Mouse (Mus musculus): ENCODE results near the gene Slc25a28. TPM values are rescaled to one million over a fixed set of nuclear protein-coding genes. Genes with fewer than 3 reads are reported as not detected.

Slc25a28 gene
- polyA plus RNA-seq, 1 experiment: 106 TPM

DNA sequence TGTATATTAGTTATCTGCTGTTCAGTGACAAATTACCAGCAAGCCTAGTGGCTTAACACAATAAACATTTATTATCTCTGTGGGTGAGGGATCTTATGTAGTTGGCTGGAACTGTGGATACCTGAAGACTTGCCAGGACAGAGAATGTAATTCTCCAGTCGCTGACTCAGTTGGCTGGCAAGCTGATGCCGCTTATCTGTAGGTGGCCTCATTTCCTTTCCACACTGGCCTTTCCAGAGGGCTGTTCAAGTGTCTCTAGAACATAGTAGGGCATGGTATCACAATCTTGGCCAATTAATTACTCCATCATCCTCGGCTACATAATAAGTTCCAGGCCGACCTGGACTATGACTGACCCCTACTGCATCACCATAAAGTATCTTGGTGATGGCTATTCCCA is 6.9 kb upstream of the Slc25a28 start:
- Histone ChIP-seq H3K4me3 (ENCODE audit: insufficient read depth, low read length) (no peak overlapping the region), H3K4me1 (ENCODE audit: control insufficient read depth, insufficient read depth, low read length) (no peaks in the 10 kb centered on the region), H3K27ac (ENCODE audit: insufficient read depth, low read length) (no peak overlapping the region)
- TF ChIP-seq POLR2A (IDR thresholded peaks at IDR 0.05; ENCODE audit: extremely low read depth, insufficient read depth, low read length) (no peak), CTCF (IDR thresholded peaks at IDR 0.05; ENCODE audit: extremely low read depth, insufficient read depth, low read length) (no peak)

DNA sequence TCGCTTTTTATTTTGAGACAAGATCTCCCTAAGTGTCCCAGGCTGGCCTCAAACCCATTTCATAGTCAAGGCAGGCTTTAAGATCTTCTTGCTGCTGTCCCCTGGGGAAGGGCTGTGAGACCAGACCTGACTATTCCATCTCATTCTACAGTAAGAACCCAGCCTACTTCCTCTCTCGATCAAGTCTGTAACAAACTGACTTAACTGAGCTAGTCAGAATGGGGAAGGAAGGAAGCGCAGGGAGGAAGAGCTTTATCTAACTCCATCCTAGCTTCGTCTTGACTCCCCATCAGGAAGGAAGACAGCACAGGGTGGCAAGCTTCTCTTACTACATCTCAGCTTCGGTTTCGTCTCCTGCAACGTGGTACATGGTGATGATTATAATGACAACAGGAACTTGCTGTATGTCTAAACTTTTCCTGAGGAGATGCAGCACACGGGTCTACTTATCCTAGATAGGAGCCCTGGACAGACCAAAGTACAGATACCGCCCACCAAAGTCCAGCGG is 4.8 kb upstream of the Slc25a28 start:
- Histone ChIP-seq H3K4me3 (ENCODE audit: insufficient read depth, low read length) (no peak overlapping the region), H3K4me1 (ENCODE audit: control insufficient read depth, insufficient read depth, low read length) (no peaks in the 10 kb centered on the region), H3K27ac (ENCODE audit: insufficient read depth, low read length) (no peak overlapping the region)
- TF ChIP-seq POLR2A (IDR thresholded peaks at IDR 0.05; ENCODE audit: extremely low read depth, insufficient read depth, low read length) (no peak), CTCF (IDR thresholded peaks at IDR 0.05; ENCODE audit: extremely low read depth, insufficient read depth, low read length) (no peak)

DNA sequence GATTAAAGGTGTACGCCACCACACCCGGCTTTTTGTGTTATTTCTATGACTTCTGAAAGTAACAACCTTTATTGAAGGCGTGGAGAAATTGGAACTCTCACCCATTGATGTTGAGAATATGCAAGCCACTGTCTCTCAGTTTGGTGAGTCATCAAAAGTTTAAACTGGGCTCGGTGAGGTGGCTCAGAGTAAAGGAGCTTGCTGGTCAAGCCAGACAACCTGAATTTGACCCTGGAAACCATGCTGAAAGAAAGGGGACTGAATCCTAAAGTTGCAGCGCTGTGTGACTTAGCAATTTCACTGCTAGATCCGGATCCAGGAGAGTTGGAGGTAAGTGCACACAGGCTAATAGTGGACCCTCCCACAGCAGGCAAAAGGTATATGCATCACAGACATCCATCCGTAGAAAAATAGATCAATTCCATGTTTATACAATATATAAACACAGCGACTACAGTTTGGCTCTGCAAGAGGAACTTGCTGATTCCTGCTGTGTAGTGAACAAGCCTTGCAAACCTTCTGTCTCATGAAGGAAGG is 3.9 kb upstream of the Slc25a28 start:
- Histone ChIP-seq H3K27ac (ENCODE audit: insufficient read depth, low read length) (no peak overlapping the region), H3K4me3 (ENCODE audit: insufficient read depth, low read length) (no peak overlapping the region), H3K4me1 (ENCODE audit: control insufficient read depth, insufficient read depth, low read length) (no peaks in the 10 kb centered on the region)
- TF ChIP-seq CTCF (IDR thresholded peaks at IDR 0.05; ENCODE audit: extremely low read depth, insufficient read depth, low read length) (no peak), POLR2A (IDR thresholded peaks at IDR 0.05; ENCODE audit: extremely low read depth, insufficient read depth, low read length) (no peak)

DNA sequence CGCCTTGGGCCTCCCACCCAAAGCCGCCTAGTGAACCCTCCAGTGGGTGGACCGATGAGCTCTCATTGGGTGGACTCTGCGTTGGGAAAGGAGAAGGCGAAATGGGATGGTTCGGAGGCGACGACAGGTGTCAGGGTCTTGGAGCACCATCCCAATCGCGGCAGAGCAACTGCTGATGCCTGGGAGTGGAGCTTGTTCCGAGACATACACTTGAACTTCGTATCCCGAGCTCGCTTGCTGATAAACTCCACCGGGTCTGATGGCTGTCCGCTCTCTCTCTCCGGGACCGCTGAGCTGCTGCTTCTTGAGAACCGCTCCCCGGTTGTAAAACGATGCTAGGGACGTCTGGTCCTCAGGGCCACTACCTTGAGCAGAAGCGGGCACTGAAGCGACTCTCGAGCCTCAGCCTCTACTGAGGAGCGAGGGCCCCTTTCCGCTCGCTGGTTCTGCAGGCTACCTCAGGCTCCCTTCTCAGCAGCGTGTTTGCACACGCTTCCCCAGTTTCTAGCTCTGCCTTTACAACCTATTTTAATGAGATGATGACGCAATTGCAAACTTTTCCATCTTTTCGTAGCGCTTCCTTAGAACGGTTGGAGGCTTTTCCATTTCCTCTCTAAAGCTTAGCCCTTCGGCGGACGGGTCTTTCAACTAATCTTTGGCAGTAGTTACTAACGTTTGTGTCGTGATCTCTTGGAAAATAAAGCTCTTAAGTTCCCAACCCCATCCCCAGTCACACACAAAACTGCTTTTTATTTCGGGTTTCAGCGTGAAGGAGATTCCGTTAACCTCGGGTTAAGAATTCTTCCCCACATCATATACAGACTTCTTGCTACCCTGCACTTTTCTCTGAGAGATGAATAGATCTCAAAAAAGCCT is 1.1 kb upstream of the Slc25a28 start:
- H3K27ac ChIP-seq (ENCODE audit: insufficient read depth, low read length): peak overlapping the region; percentile 83
- TF ChIP-seq CTCF (IDR thresholded peaks at IDR 0.05; ENCODE audit: extremely low read depth, insufficient read depth, low read length) (no peak), POLR2A (IDR thresholded peaks at IDR 0.05; ENCODE audit: extremely low read depth, insufficient read depth, low read length) (peak; percentile 67; the same call in 1 of the 2 replicates)
- peaks cover 3% of the 10 kb centered on the region; the same call in 1 of the 2 replicates for H3K4me1 ChIP-seq (ENCODE audit: control insufficient read depth, insufficient read depth, low read length)
- peak overlapping the region; percentile 74 for H3K4me3 ChIP-seq (ENCODE audit: insufficient read depth, low read length)

DNA sequence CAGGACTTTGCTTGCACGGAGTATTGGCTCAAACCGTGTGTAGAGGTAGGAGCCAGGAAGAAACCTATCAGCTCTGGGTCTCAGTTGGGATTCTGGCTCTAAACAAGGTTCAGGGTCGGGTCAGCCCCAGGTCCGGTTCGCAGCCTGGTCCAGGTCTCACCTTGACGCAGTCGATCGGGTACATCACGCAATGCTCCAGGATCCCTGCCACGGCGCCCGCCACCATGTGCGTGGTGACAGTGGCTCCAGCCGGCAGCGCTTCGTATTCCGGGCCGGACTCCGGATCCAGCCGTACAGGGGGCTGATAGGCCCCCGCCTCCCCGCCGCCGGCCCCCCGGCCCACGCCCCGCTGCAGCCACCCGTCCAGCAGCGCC is 378 bp downstream of the Slc25a28 start:
- peak overlapping the region; percentile 65 for H3K4me3 ChIP-seq (ENCODE audit: insufficient read depth, low read length)
- peaks cover 3% of the 10 kb centered on the region; the same call in 1 of the 2 replicates for H3K4me1 ChIP-seq (ENCODE audit: control insufficient read depth, insufficient read depth, low read length)
- TF ChIP-seq CTCF (IDR thresholded peaks at IDR 0.05; ENCODE audit: extremely low read depth, insufficient read depth, low read length) (no peak), POLR2A (IDR thresholded peaks at IDR 0.05; ENCODE audit: extremely low read depth, insufficient read depth, low read length) (no peak)
- no peak overlapping the region for H3K27ac ChIP-seq (ENCODE audit: insufficient read depth, low read length)

DNA sequence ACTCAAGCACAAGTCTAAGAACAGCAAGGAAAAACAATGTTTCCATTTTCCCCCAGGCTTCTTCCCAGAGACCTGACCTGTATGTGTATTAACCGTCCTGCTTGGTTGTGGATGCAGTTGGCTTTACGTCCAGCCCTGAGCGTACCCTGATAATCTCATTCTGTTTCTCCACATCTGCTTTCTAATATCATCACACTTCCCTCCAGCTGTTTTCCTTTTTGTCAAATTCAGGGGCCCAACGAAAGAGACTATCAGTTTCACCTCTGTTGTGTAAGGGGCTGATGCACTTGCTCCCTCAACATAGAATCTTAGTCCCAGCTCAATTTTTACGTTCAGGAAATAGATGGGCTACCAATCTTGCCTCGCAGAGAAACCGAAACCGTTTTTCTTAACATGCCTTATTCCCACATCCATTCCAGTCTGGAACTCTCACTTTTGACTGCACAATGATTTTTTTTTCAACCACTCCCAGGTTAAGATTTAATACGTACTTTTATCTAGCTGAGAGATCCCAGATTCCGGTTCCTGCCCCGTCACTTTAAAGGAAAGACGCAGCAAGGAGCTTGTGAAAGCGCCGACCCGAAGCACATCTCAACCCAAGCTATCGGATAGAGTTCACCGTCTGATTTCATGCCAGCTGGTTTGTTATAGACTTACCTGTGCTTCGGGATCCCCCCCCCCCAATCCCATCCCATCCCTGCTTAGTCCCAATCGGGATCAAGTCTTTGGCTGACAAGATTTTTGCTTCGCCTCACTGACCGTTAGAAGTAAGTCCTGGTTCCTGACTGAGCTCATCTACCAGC is 967 bp downstream of the Slc25a28 start:
- H3K4me3 ChIP-seq (ENCODE audit: insufficient read depth, low read length): peak overlapping the region; percentile 65
- TF ChIP-seq POLR2A (IDR thresholded peaks at IDR 0.05; ENCODE audit: extremely low read depth, insufficient read depth, low read length): no peak
- TF ChIP-seq CTCF (IDR thresholded peaks at IDR 0.05; ENCODE audit: extremely low read depth, insufficient read depth, low read length): no peak
- no peak overlapping the region for H3K27ac ChIP-seq (ENCODE audit: insufficient read depth, low read length)
- H3K4me1 ChIP-seq (ENCODE audit: control insufficient read depth, insufficient read depth, low read length): peaks cover 3% of the 10 kb centered on the region; the same call in 1 of the 2 replicates

DNA sequence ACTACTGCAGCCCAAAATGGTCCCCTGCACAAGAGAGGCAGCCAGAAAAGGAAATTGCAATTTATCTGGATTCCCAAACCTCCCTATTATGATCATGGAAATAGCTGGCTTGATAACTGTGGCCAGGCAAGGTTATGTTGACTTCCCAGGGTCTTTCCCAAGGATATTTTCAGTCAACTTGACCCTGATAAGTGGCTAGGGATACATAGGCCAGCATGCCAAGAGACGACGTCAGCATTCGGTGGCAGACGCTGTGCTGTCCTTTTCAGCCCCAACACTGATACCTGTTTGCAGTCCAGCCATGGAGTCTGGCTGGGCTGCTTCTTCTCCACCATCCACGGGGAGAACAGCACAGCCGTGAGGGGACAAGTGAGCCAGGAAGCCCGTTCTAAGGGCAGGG is 3.6 kb downstream of the Slc25a28 start:
- no peak for TF ChIP-seq CTCF (IDR thresholded peaks at IDR 0.05; ENCODE audit: extremely low read depth, insufficient read depth, low read length)
- no peak for TF ChIP-seq POLR2A (IDR thresholded peaks at IDR 0.05; ENCODE audit: extremely low read depth, insufficient read depth, low read length)
- no peak overlapping the region for H3K27ac ChIP-seq (ENCODE audit: insufficient read depth, low read length)
- H3K4me1 ChIP-seq (ENCODE audit: control insufficient read depth, insufficient read depth, low read length): peaks cover 3% of the 10 kb centered on the region; the same call in 1 of the 2 replicates
- H3K4me3 ChIP-seq (ENCODE audit: insufficient read depth, low read length): no peak overlapping the region

DNA sequence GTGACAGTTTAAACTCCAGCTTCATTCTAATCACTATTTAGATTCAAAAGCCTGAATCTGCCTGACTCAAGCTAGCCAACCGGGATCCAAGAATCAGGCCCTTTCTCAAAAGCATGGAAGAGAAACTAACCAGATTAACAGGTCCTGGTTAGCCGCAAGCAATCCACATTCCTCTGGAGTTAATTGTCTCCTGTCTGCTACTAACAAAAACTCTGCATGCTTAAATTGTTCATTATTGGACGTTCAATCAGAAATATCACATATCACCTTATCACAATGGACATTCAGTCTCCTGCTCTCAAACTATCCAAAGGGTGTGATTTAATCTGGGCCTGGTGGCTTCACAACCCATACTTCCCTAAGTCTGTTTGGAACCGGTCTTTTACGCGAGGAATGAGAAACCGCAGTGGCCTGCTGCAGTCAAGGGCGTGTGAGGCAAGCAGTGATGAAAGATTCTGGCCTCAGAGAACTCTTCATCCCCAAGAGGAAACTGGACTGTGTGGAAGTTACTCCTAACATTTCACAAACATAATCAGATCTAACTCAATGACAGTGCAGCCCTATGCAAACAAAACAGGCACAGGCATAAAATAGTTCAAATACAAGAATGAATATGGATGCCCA is 5.4 kb downstream of the Slc25a28 start:
- Histone ChIP-seq H3K4me1 (ENCODE audit: control insufficient read depth, insufficient read depth, low read length) (peaks cover 3% of the 10 kb centered on the region; the same call in 1 of the 2 replicates), H3K4me3 (ENCODE audit: insufficient read depth, low read length) (no peak overlapping the region), H3K27ac (ENCODE audit: insufficient read depth, low read length) (no peak overlapping the region)
- TF ChIP-seq CTCF (IDR thresholded peaks at IDR 0.05; ENCODE audit: extremely low read depth, insufficient read depth, low read length) (no peak), POLR2A (IDR thresholded peaks at IDR 0.05; ENCODE audit: extremely low read depth, insufficient read depth, low read length) (no peak)

DNA sequence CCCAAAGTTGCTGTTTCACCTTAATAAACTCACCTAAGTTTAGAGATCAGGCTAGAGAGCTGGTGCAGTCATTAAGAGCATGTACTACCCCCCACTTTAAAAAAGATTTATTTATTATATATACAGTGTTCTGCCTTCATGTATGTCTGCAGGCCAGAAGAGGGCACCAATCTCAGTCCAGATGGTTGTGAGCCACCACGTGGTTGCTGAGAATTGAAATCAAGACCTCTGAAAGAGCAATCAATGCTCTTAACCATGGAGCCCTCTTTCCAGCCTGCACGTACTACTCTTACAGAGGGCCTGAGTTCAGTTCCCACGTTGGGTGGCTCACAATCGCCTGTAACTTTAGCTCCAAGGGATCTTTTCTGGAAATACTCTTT is 7.3 kb downstream of the Slc25a28 start:
- TF ChIP-seq CTCF (IDR thresholded peaks at IDR 0.05; ENCODE audit: extremely low read depth, insufficient read depth, low read length): 0 out of 2 replicates have a peak, but pooled peaks have one; percentile 0
- no peak for TF ChIP-seq POLR2A (IDR thresholded peaks at IDR 0.05; ENCODE audit: extremely low read depth, insufficient read depth, low read length)
- H3K4me3 ChIP-seq (ENCODE audit: insufficient read depth, low read length): no peak overlapping the region
- no peak overlapping the region for H3K27ac ChIP-seq (ENCODE audit: insufficient read depth, low read length)
- H3K4me1 ChIP-seq (ENCODE audit: control insufficient read depth, insufficient read depth, low read length): no peaks in the 10 kb centered on the region
